Mouse (Mus musculus): Measurements from ENCODE around the gene Atp8b4. TPM values are rescaled to one million over a fixed set of nuclear protein-coding genes. Genes with fewer than 3 reads are reported as not detected.

The Atp8b4 gene
- polyA plus RNA-seq, 1 experiment from 2014 or later, result 0.41 TPM

- no peak overlapping the region for H3K4me2 ChIP-seq (replicated peaks)
- no peak for ATAC-seq (ENCODE audit: low FRiP score, low read depth)
- H3K9ac ChIP-seq, result no peak overlapping the region
- H3K27ac ChIP-seq, result no peak overlapping the region
- H3K36me3 ChIP-seq, result no peaks in the 10 kb centered on the region
- peaks cover 6% of the 10 kb centered on the region; the same call in 1 of the 2 replicates for H3K4me1 ChIP-seq
- no peak overlapping the region for H3K4me3 ChIP-seq
- H3K9me3 ChIP-seq, result no peaks in the 10 kb centered on the region
- H3K27me3 ChIP-seq, result no peaks in the 10 kb centered on the region
- WGBS, result 49% methylated on average over 3 of the region's 3 CpGs
These were observed 197.2 kb downstream of the Atp8b4 start for GRCm38 (mm10) chr2:126303226-126303625.

GRCm38 (mm10) chr2:126302381-126302780, 198.1 kb downstream of the Atp8b4 start:
- Histone ChIP-seq H3K4me1 (peaks cover 6% of the 10 kb centered on the region; the same call in 1 of the 2 replicates), H3K9ac (no peak overlapping the region), H3K4me3 (no peak overlapping the region), H3K27me3 (no peaks in the 10 kb centered on the region), H3K9me3 (no peaks in the 10 kb centered on the region), H3K4me2 (replicated peaks) (no peak overlapping the region), H3K27ac (no peak overlapping the region), H3K36me3 (no peaks in the 10 kb centered on the region)
- 72% methylated on average over 3 of the region's 3 CpGs for WGBS
- no peak for ATAC-seq (ENCODE audit: low FRiP score, low read depth)

DNA sequence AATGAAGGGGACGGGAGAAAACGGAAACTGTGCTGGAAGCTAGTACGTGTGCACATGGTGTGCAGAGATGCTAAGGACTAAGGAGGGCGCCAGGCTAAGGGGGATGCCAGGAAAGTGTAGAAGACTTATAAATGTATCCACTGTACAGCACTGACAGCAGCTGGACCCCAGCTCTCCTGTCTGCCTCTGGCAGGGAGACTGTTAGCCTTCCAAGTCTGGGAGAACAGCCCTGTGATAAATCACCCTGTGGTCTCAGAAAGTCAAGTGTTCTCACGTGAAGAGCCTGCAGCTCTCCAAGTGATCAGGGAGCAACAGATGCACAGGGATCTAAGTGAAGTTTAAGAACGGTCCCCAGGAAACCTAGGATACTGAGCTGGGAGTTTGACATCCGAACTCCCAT, 209.8 kb downstream of the Atp8b4 start:
- H3K4me1 ChIP-seq, result no peaks in the 10 kb centered on the region
- no peaks in the 10 kb centered on the region for H3K27me3 ChIP-seq
- no peaks in the 10 kb centered on the region for H3K36me3 ChIP-seq
- no peak overlapping the region for H3K27ac ChIP-seq
- WGBS, result 67% methylated on average over 7 of the region's 7 CpGs
- H3K9ac ChIP-seq, result no peak overlapping the region
- H3K4me2 ChIP-seq (replicated peaks), result no peak overlapping the region
- H3K9me3 ChIP-seq, result no peaks in the 10 kb centered on the region
- no peak for ATAC-seq (ENCODE audit: low FRiP score, low read depth)
- H3K4me3 ChIP-seq, result no peak overlapping the region

GRCm38 (mm10) chr2:126287942-126288341, 212.5 kb downstream of the Atp8b4 start:
- Histone ChIP-seq H3K9me3 (no peaks in the 10 kb centered on the region), H3K4me2 (replicated peaks) (no peak overlapping the region), H3K4me3 (no peak overlapping the region), H3K4me1 (peaks cover 4% of the 10 kb centered on the region; the same call in 1 of the 2 replicates), H3K27ac (no peak overlapping the region), H3K27me3 (no peaks in the 10 kb centered on the region), H3K36me3 (no peaks in the 10 kb centered on the region), H3K9ac (no peak overlapping the region)
- WGBS, result 94% methylated on average over 5 of the region's 5 CpGs
- ATAC-seq (ENCODE audit: low FRiP score, low read depth), result no peak

DNA sequence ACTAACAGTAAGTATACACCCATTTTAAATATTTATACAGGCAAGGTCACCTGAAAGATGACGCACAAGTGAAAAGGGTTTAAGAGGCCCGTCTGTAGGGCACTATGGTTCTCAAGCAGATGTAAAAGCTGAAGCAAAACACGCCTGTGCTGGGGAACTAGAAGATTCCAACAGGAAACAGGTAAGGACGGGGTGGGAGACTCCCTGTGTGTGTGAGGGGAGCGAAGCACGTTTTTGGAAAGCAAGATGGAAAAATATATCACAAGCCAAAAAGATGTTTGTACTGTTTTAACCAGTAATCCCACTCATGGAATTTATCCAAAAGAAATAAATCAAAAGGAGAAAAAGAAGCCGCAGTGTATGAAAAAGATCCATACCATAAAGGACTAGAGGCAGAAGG, 214.1 kb downstream of the Atp8b4 start:
- peaks cover 4% of the 10 kb centered on the region; the same call in 1 of the 2 replicates for H3K4me1 ChIP-seq
- no peak overlapping the region for H3K9ac ChIP-seq
- H3K36me3 ChIP-seq, result no peaks in the 10 kb centered on the region
- ATAC-seq (ENCODE audit: low FRiP score, low read depth), result no peak
- no peaks in the 10 kb centered on the region for H3K9me3 ChIP-seq
- no peak overlapping the region for H3K4me2 ChIP-seq (replicated peaks)
- H3K4me3 ChIP-seq, result no peak overlapping the region
- 47% methylated on average over 7 of the region's 7 CpGs for WGBS
- H3K27me3 ChIP-seq, result no peaks in the 10 kb centered on the region
- H3K27ac ChIP-seq, result no peak overlapping the region

GRCm38 (mm10) chr2:126284071-126284470, 216.4 kb downstream of the Atp8b4 start:
- ATAC-seq (ENCODE audit: low FRiP score, low read depth), result 0 out of 2 replicates have a peak, but pooled peaks have one; percentile 67
- Histone ChIP-seq H3K27ac (no peak overlapping the region; the same call in 1 of the 2 replicates), H3K36me3 (no peaks in the 10 kb centered on the region), H3K9ac (no peak overlapping the region), H3K4me2 (replicated peaks) (no peak overlapping the region), H3K4me3 (no peak overlapping the region), H3K27me3 (no peaks in the 10 kb centered on the region), H3K4me1 (peaks cover 4% of the 10 kb centered on the region; the same call in 1 of the 2 replicates), H3K9me3 (no peaks in the 10 kb centered on the region)
- WGBS, result 37% methylated on average over 6 of the region's 6 CpGs

- 66% methylated on average over 3 of the region's 3 CpGs for WGBS
- H3K27ac ChIP-seq, result no peak overlapping the region
These were observed 217.4 kb downstream of the Atp8b4 start for GRCm38 (mm10) chr2:126283086-126283485.

DNA sequence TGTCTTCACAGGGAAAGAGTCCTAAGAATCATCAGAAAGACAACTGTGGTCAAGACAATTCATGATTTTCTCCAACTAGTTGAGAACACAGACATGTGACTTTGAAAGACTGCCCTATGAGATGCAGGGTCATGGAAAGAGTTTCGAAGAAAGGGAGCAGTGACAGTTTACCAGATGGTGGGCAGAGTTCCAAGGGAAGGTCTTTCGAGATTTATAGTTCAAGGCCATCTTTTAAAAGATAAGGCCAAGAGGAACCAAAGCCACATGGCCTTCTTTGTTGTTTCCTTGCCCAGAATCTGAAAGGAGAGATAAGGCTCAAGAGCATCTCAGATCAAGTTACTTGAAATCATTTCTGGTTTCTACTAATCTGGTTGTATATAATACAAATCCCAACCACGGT, 225.0 kb downstream of the Atp8b4 start:
- H3K27me3 ChIP-seq, result no peaks in the 10 kb centered on the region
- 75% methylated on average over 3 of the region's 3 CpGs for WGBS
- H3K4me1 ChIP-seq, result 0 out of 2 replicates have a peak, but pooled peaks cover 3% of the 10 kb centered on the region
- no peak for ATAC-seq (ENCODE audit: low FRiP score, low read depth)
- H3K27ac ChIP-seq, result no peak overlapping the region
- H3K9me3 ChIP-seq, result no peaks in the 10 kb centered on the region
- H3K4me3 ChIP-seq, result no peak overlapping the region
- no peaks in the 10 kb centered on the region for H3K36me3 ChIP-seq
- H3K9ac ChIP-seq, result no peak overlapping the region
- H3K4me2 ChIP-seq (replicated peaks), result no peak overlapping the region

More at GRCm38 (mm10) chr2:126283086-126283485, 217.4 kb downstream of the Atp8b4 start:
- peaks cover 4% of the 10 kb centered on the region; the same call in 1 of the 2 replicates for H3K4me1 ChIP-seq
- H3K27me3 ChIP-seq, result no peaks in the 10 kb centered on the region
- H3K4me2 ChIP-seq (replicated peaks), result no peak overlapping the region
- no peak overlapping the region for H3K4me3 ChIP-seq
- H3K9me3 ChIP-seq, result no peaks in the 10 kb centered on the region
- no peaks in the 10 kb centered on the region for H3K36me3 ChIP-seq
- H3K9ac ChIP-seq, result no peak overlapping the region
- ATAC-seq (ENCODE audit: low FRiP score, low read depth), result no peak

DNA sequence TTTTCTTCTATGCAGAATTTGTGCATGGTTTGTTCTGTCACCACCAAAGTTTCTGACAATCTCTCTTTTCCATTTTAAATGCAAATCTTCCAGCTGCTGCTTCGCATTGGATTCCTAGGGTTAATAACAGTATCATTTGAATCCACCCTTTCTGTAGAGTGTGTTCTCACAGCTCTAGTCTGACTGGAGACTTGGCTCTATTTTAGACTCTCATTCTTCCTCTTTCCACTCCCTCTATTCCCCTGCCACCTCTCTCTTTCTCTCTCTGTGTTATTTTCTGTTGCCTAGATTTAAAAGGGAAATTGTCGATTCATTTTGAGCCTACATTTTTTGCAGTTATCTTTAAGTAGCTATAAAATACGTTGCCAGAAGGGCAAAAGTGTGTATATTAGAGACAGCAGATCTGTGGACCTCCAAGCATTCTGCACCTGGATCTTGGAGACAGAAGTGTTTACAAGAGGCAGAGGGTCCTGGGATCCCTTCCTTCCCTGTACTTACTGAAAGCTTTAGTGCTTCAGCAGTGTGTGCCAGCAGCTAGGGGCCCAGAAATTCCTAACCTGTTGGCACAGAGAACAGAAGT, 225.6 kb downstream of the Atp8b4 start:
- no peak overlapping the region for H3K9ac ChIP-seq
- H3K36me3 ChIP-seq, result no peaks in the 10 kb centered on the region
- 0 out of 2 replicates have a peak, but pooled peaks cover 3% of the 10 kb centered on the region for H3K4me1 ChIP-seq
- WGBS, result 70% methylated on average over 3 of the region's 3 CpGs
- no peak overlapping the region for H3K27ac ChIP-seq
- H3K27me3 ChIP-seq, result no peaks in the 10 kb centered on the region
- H3K4me2 ChIP-seq (replicated peaks), result no peak overlapping the region
- no peaks in the 10 kb centered on the region for H3K9me3 ChIP-seq
- H3K4me3 ChIP-seq, result no peak overlapping the region
- ATAC-seq (ENCODE audit: low FRiP score, low read depth), result 0 out of 2 replicates have a peak, but pooled peaks have one; percentile 57

DNA sequence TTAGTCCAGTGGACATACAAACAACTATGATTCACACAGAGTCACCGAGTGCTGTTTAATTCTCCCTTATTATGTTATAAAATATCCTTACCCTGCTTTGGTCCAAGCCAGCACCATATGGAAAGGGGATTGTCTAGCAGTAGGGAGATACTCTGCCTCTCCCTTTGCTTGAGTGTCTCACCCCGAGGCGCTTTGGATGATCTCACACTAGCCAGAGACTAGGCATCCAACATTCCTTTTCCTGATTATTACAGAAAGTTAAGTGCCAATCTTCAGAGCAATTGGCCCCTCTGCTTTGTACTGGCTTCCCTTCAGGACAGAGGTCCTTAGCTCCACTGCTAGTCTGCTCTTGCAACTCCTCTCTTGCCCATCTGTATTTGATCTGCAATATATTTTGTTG, 226.2 kb downstream of the Atp8b4 start:
- Histone ChIP-seq H3K4me3 (no peak overlapping the region), H3K9me3 (no peaks in the 10 kb centered on the region), H3K27ac (no peak overlapping the region), H3K27me3 (no peaks in the 10 kb centered on the region), H3K36me3 (no peaks in the 10 kb centered on the region), H3K9ac (no peak overlapping the region), H3K4me2 (replicated peaks) (no peak overlapping the region), H3K4me1 (0 out of 2 replicates have a peak, but pooled peaks cover 3% of the 10 kb centered on the region)
- ATAC-seq (ENCODE audit: low FRiP score, low read depth), result no peak
- 71% methylated on average over 3 of the region's 3 CpGs for WGBS

Other genes with a start within 250 kb of the Atp8b4 start
- gene Slc27a2, start 51.7 kb upstream of the Atp8b4 start, polyA plus RNA-seq (2015; fragmentation: Nextera tagmentation; extraction: Ambion mirVana), result 0.73 and 0.83 TPM in 2 replicates
- gene Hdc, start 118.6 kb upstream of the Atp8b4 start, polyA plus RNA-seq (2015; fragmentation: Nextera tagmentation; extraction: Ambion mirVana), result 3.9 and 5.0 TPM in 2 replicates
- 68.2 and 69.6 TPM in 2 replicates for gene Gabpb1, start 175.7 kb upstream of the Atp8b4 start, polyA plus RNA-seq (2015; fragmentation: Nextera tagmentation; extraction: Ambion mirVana)
- 36.6 and 38.6 TPM in 2 replicates for gene Usp8, start 206.7 kb upstream of the Atp8b4 start, polyA plus RNA-seq (2015; fragmentation: Nextera tagmentation; extraction: Ambion mirVana)

Measured in limb, embryonic 13.5 days (tissue).